Mouse (Mus musculus) C2C12 (cell line): ENCODE data around the gene Dpf3.

Experiments
- CEBPB ChIP-seq: IDR thresholded peaks from one replicate; pipeline ENCODE4 v1.6.1; 2011; ENCODE audit warnings: low read depth, mild to moderate bottlenecking, control low read depth, moderate library complexity
- CTCF ChIP-seq: IDR thresholded peaks from one replicate; pipeline ENCODE4 v1.5.1; 2011; ENCODE audit not compliant: control insufficient read depth, insufficient read depth, insufficient read length
- MAX ChIP-seq: IDR thresholded peaks from one replicate; pipeline ENCODE4 v1.6.1; 2011; ENCODE audit warnings: mild to moderate bottlenecking, control low read depth
- MYOD1 ChIP-seq: IDR thresholded peaks from one replicate; pipeline ENCODE4 v1.6.1; 2011; ENCODE audit warnings: low read depth; ENCODE audit not compliant: control insufficient read depth, insufficient read length
- MYOG ChIP-seq: IDR thresholded peaks from one replicate; pipeline ENCODE4 v1.6.1; 2011; ENCODE audit not compliant: control insufficient read depth, insufficient read length; ENCODE audit errors: extremely low read depth
- USF1 ChIP-seq: IDR thresholded peaks from one replicate; pipeline ENCODE4 v1.6.1; 2011; ENCODE audit warnings: low read depth, mild to moderate bottlenecking, control low read depth, moderate library complexity

DNA sequence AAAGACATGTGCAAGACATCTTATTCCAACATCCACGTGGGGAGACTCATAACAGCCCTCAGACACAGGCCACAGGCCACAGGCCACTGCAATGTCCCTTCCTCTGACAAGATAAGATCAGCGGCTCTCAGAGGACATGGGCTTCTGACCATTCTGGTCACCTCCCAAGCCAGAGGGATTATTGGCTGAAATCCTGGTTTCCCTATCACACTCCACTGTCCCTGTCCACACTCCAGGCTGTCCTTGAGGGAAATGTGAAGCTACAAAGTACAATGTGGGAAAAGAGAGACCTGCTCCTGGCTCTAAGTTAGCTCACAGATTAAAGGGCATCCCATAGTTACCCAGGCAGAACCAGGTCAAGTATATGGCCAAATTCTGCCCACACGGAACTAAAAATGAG, 239.8 kb downstream of the Dpf3 start:
- TF ChIP-seq CTCF = no peak
- TF ChIP-seq MAX = no peak
- no peak for TF ChIP-seq USF1
- no peak for TF ChIP-seq MYOD1
- no peak for TF ChIP-seq MYOG
- TF ChIP-seq CEBPB = no peak
